Mouse (Mus musculus): ENCODE measurements around the gene Fam234b. TPM values are rescaled to one million over a fixed set of nuclear protein-coding genes. Genes with fewer than 3 reads are reported as not detected.

Fam234b gene
- polyA plus RNA-seq, 1 experiment from 2014 or later = 47.6 TPM

GRCm38 (mm10) chr6:135254153-135254552 lies 56.4 kb downstream of the Fam234b start, which contains the start of gene Gsg1:
Gsg1 (minus strand) TSS chr6:135254351.
- Histone ChIP-seq H3K36me3 (no peaks in the 10 kb centered on the region), H3K27me3 (no peaks in the 10 kb centered on the region), H3K4me2 (replicated peaks) (no peak within 1 kb of the TSS), H3K4me3 (no peak within 1 kb of the TSS), H3K4me1 (peaks cover 22% of the 10 kb centered on the region), H3K27ac (no peak within 1 kb of the TSS), H3K9me3 (replicated peaks) (no peaks in the 10 kb centered on the region), H3K9ac (no peak within 1 kb of the TSS)
- no peak for ATAC-seq (ENCODE audit: low FRiP score)
- WGBS = 78% methylated on average over 7 of the region's 7 CpGs

DNA sequence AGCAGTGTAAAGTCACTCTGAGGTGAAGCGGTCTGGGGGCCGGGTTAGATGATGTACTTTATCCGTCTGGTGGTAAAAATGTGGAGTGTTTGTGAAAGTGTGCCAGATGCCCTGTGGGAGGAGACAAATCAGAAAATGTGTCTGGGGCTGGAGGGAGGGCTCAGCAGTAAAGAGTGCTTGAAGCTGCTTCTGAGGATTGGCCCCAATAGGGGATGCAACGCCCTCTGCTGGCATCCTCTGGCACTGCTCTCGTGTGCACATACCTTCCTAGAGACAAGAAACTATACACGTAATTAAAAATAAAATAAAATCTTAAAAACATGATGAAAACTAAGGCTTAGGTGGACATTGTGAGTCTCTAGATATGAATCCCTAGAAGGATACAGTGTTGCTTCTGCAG lies 62.7 kb downstream of the Fam234b start:
- Histone ChIP-seq H3K27me3 (no peaks in the 10 kb centered on the region), H3K4me1 (no peaks in the 10 kb centered on the region), H3K4me3 (no peak overlapping the region), H3K27ac (no peak overlapping the region), H3K36me3 (no peaks in the 10 kb centered on the region), H3K9me3 (replicated peaks) (no peaks in the 10 kb centered on the region), H3K9ac (no peak overlapping the region), H3K4me2 (replicated peaks) (no peak overlapping the region)
- no peak for ATAC-seq (ENCODE audit: low FRiP score)
- 93% methylated on average over 6 of the region's 6 CpGs for WGBS

- Histone ChIP-seq H3K9ac (no peak overlapping the region), H3K27ac (no peak overlapping the region), H3K36me3 (no peaks in the 10 kb centered on the region), H3K4me1 (no peaks in the 10 kb centered on the region), H3K27me3 (no peaks in the 10 kb centered on the region), H3K4me2 (replicated peaks) (no peak overlapping the region), H3K9me3 (replicated peaks) (no peaks in the 10 kb centered on the region), H3K4me3 (no peak overlapping the region)
- 85% methylated on average over 9 of the region's 9 CpGs for WGBS
- no peak for ATAC-seq (ENCODE audit: low FRiP score)
Observed at GRCm38 (mm10) chr6:135261124-135261523, 63.3 kb downstream of the Fam234b start.

DNA sequence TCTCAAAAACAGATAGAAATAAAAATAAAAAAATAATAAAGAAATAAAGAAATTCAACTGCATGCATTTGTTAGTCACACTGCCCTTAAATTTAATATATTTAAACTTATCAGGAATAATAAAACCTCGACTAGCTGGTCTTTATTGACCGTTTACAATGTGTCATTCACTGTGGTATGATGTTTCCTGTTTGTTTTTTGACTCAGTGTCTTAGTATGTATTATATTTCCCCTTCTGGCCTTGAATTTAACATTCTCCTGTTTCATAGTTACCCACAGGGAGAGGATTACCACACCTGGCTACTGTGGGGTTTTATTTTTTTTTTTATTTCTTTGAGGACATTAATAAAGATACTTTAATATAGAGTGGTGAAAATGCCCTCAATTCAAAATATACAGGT lies 64.8 kb downstream of the Fam234b start:
- no peaks in the 10 kb centered on the region for H3K9me3 ChIP-seq (replicated peaks)
- H3K9ac ChIP-seq = no peak overlapping the region
- 85% methylated on average over 2 of the region's 2 CpGs for WGBS
- no peak overlapping the region for H3K4me2 ChIP-seq (replicated peaks)
- no peaks in the 10 kb centered on the region for H3K27me3 ChIP-seq
- no peaks in the 10 kb centered on the region for H3K4me1 ChIP-seq
- H3K4me3 ChIP-seq = no peak overlapping the region
- H3K36me3 ChIP-seq = no peaks in the 10 kb centered on the region
- no peak overlapping the region for H3K27ac ChIP-seq
- no peak for ATAC-seq (ENCODE audit: low FRiP score)

DNA sequence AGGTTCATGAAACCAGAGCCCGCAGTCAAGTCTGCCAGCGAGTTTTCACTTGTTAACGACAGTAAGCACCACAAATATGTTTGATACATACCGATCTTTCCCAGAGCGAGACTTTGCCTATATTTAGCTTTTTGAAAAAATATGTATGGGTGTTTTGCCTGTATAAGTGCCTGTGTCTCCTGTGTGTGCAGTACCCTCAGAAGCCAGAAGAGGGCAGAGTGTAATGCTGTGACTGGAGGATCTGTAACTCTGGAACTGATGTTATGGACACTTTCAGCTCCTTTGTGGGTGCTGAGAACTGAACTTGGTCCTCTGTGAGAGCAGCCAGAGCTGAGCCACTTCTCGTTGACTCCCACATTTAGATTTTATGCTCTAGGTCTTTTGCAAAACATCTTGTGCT lies 66.4 kb downstream of the Fam234b start:
- 95% methylated on average over 6 of the region's 6 CpGs for WGBS
- H3K27ac ChIP-seq = no peak overlapping the region
- H3K9me3 ChIP-seq (replicated peaks) = no peaks in the 10 kb centered on the region

DNA sequence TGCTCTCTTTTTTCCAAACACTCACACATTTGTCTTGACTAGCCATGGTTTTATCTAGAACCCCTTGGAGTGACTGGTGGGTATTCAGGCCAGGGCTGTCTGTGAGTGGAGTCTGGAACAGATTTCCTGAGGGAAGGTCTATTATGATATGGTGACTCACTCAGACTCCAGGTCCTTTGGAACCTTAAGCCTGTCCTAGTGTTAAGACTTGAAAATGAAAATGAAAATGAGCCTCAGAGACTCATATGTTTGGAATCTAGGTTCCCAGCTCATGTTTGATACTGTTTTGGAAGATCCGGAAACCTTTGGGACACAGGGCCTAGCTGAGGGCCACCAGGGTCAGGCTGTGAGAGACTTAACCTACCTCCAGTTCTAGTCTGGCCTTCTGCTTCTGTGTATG lies 68.3 kb downstream of the Fam234b start:
- Histone ChIP-seq H3K4me2 (replicated peaks) (no peak overlapping the region), H3K9ac (no peak overlapping the region), H3K9me3 (replicated peaks) (no peaks in the 10 kb centered on the region), H3K4me1 (peaks cover 1% of the 10 kb centered on the region; the same call in 1 of the 2 replicates), H3K27me3 (no peaks in the 10 kb centered on the region), H3K36me3 (no peaks in the 10 kb centered on the region), H3K27ac (no peak overlapping the region), H3K4me3 (no peak overlapping the region)
- no peak for ATAC-seq (ENCODE audit: low FRiP score)
- WGBS = 100% methylated on average over 1 of the region's 1 CpGs

More for the DNA sequence above, 66.4 kb downstream of the Fam234b start:
- H3K27me3 ChIP-seq = no peaks in the 10 kb centered on the region
- no peaks in the 10 kb centered on the region for H3K4me1 ChIP-seq
- no peak for ATAC-seq (ENCODE audit: low FRiP score)
- H3K9ac ChIP-seq = no peak overlapping the region
- H3K36me3 ChIP-seq = no peaks in the 10 kb centered on the region
- H3K4me2 ChIP-seq (replicated peaks) = no peak overlapping the region
- no peak overlapping the region for H3K4me3 ChIP-seq

- H3K9me3 ChIP-seq (replicated peaks) = no peaks in the 10 kb centered on the region
- H3K4me1 ChIP-seq = peaks cover 5% of the 10 kb centered on the region; the same call in 1 of the 2 replicates
- 78% methylated on average over 3 of the region's 3 CpGs for WGBS
- H3K27me3 ChIP-seq = no peaks in the 10 kb centered on the region
- no peak overlapping the region for H3K27ac ChIP-seq
- H3K36me3 ChIP-seq = no peaks in the 10 kb centered on the region
- H3K9ac ChIP-seq = no peak overlapping the region
- ATAC-seq (ENCODE audit: low FRiP score) = no peak
- H3K4me3 ChIP-seq = no peak overlapping the region
- H3K4me2 ChIP-seq (replicated peaks) = no peak overlapping the region
Observed at GRCm38 (mm10) chr6:135267221-135267620, 69.4 kb downstream of the Fam234b start.

- peaks cover 5% of the 10 kb centered on the region; the same call in 1 of the 2 replicates for H3K4me1 ChIP-seq
- no peak overlapping the region for H3K4me2 ChIP-seq (replicated peaks)
- no peak overlapping the region for H3K9ac ChIP-seq
- no peaks in the 10 kb centered on the region for H3K27me3 ChIP-seq
- no peak overlapping the region for H3K27ac ChIP-seq
- ATAC-seq (ENCODE audit: low FRiP score) = no peak
- H3K36me3 ChIP-seq = no peaks in the 10 kb centered on the region
- H3K9me3 ChIP-seq (replicated peaks) = no peaks in the 10 kb centered on the region
- no peak overlapping the region for H3K4me3 ChIP-seq
Observed at GRCm38 (mm10) chr6:135268392-135268791, 70.6 kb downstream of the Fam234b start.

GRCm38 (mm10) chr6:135269626-135270025 lies 71.8 kb downstream of the Fam234b start:
- H3K4me3 ChIP-seq = no peak overlapping the region
- WGBS = 42% methylated on average over 6 of the region's 6 CpGs
- H3K36me3 ChIP-seq = no peaks in the 10 kb centered on the region
- H3K4me2 ChIP-seq (replicated peaks) = no peak overlapping the region
- no peak overlapping the region for H3K27ac ChIP-seq
- ATAC-seq (ENCODE audit: low FRiP score) = no peak
- no peaks in the 10 kb centered on the region for H3K9me3 ChIP-seq (replicated peaks)
- H3K9ac ChIP-seq = no peak overlapping the region
- H3K4me1 ChIP-seq = peaks cover 5% of the 10 kb centered on the region; the same call in 1 of the 2 replicates
- H3K27me3 ChIP-seq = no peaks in the 10 kb centered on the region

- H3K36me3 ChIP-seq = no peaks in the 10 kb centered on the region
- no peak overlapping the region for H3K4me3 ChIP-seq
- WGBS = 57% methylated on average over 2 of the region's 2 CpGs
- H3K4me2 ChIP-seq (replicated peaks) = no peak overlapping the region
- H3K9ac ChIP-seq = no peak overlapping the region
- H3K9me3 ChIP-seq (replicated peaks) = no peaks in the 10 kb centered on the region
- H3K27ac ChIP-seq = no peak overlapping the region
- peaks cover 5% of the 10 kb centered on the region; the same call in 1 of the 2 replicates for H3K4me1 ChIP-seq
- no peak for ATAC-seq (ENCODE audit: low FRiP score)
- no peaks in the 10 kb centered on the region for H3K27me3 ChIP-seq
Observed at GRCm38 (mm10) chr6:135271761-135272160, 74.0 kb downstream of the Fam234b start.

DNA sequence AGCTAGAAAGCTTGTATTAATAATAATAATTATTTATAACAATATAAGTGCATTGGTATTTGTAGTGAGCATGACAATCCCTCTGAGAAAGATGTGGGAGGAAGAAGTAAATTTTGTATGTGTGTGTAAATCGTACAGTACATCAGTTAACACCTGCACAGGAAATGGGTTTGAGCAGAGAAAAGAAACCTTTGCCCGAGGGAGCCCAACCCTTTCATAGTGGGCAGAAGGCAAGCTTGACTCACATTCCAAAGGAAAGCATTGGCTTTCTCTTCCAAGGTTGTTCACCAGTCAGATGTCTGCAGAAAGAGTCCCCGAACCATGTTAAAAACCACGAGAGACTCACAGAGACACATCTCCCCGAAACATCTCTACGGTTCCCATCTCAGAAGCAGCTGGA lies 75.3 kb downstream of the Fam234b start:
- ATAC-seq (ENCODE audit: low FRiP score) = no peak
- no peaks in the 10 kb centered on the region for H3K27me3 ChIP-seq
- H3K36me3 ChIP-seq = no peaks in the 10 kb centered on the region
- H3K4me1 ChIP-seq = peaks cover 5% of the 10 kb centered on the region; the same call in 1 of the 2 replicates
- no peak overlapping the region for H3K27ac ChIP-seq
- H3K9me3 ChIP-seq (replicated peaks) = no peaks in the 10 kb centered on the region
- H3K9ac ChIP-seq = no peak overlapping the region
- 90% methylated on average over 6 of the region's 6 CpGs for WGBS
- H3K4me3 ChIP-seq = no peak overlapping the region
- no peak overlapping the region for H3K4me2 ChIP-seq (replicated peaks)

- H3K9me3 ChIP-seq (replicated peaks) = no peaks in the 10 kb centered on the region
- no peak overlapping the region for H3K4me2 ChIP-seq (replicated peaks)
- H3K27me3 ChIP-seq = no peaks in the 10 kb centered on the region
- H3K27ac ChIP-seq = no peak overlapping the region
- H3K36me3 ChIP-seq = no peaks in the 10 kb centered on the region
- H3K4me3 ChIP-seq = no peak overlapping the region
- peaks cover 8% of the 10 kb centered on the region; the same call in 1 of the 2 replicates for H3K4me1 ChIP-seq
- 58% methylated on average over 4 of the region's 4 CpGs for WGBS
- ATAC-seq (ENCODE audit: low FRiP score) = no peak
- no peak overlapping the region for H3K9ac ChIP-seq
Observed at GRCm38 (mm10) chr6:135275231-135275630, 77.5 kb downstream of the Fam234b start.

DNA sequence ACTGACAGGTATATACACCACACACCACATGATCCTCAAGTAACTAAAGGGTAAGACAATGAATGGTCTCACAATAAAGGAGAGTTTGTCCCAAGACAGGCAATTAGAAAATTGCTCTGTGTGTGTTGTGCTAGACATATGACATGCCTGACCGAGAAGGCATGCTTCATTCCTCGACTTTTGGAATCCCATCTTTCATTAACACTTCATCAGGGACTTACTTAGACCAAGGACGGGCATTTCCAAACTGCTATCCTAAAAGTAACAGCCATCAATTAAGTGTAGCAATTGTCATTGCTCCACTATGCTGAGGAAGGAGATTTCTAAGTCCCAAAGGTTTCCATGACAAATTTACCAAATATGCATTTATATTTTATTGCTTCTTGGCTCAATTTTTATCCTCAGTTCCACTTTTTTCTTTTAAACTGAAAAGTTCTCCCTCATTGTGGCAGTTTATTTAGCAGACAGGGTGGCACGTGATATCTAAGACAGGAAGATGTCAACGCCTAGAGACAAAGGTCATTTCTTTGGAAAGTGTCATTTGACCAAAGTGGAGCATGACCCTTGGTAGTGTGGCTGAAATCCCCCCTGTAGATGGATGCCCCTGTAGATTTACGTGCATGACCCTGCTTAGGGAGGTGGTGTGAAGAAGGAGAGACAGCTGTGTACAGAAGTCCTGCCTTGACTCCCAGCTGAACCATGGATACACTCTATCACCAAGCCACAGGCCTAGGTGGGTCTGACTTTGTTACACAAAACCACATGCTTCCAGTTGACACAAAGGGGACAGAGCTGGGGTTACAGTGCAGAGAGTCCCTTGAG lies 78.9 kb downstream of the Fam234b start:
- ATAC-seq (ENCODE audit: low FRiP score) = no peak
- Histone ChIP-seq H3K4me2 (replicated peaks) (no peak overlapping the region), H3K9me3 (replicated peaks) (no peaks in the 10 kb centered on the region), H3K9ac (no peak overlapping the region), H3K27ac (no peak overlapping the region), H3K36me3 (no peaks in the 10 kb centered on the region), H3K4me1 (0 out of 2 replicates have a peak, but pooled peaks cover 5% of the 10 kb centered on the region), H3K4me3 (no peak overlapping the region), H3K27me3 (no peaks in the 10 kb centered on the region)
- 64% methylated on average over 6 of the region's 6 CpGs for WGBS

Data from hindbrain, embryonic 12.5 days (tissue).